ENCODE assay signal across 13 mouse cellular contexts in genomic region chr1:180274725-180275308, GRCm38 (mm10). TPM values are rescaled to one million over a fixed set of nuclear protein-coding genes. Genes with fewer than 3 reads are reported as not detected.
A peak's percentile ranks its signal among the peaks of the same experiment; 100 is the strongest.
DNase-seq lines count a peak whose midpoint lies in the region; ATAC-seq and TF ChIP-seq lines count a peak whose summit lies in the region.
"Had no signal": no experiment of that assay in that cellular context is flagged by ENCODE, and none has a peak within 500 bp of the region (broad histone marks: within the 10 kb centered on the region; RNA-seq: fewer than 3 reads in every experiment).

No protein-coding gene starts in this region.

- ATAC-seq in kidney, embryonic 14.5 days (ENCODE audit: low FRiP score, low TSS enrichment), result no peak
- peak; percentile 87 for ATAC-seq in limb, embryonic 13.5 days (ENCODE audit: low FRiP score, low read depth)
- no peak for ATAC-seq in CD4-positive, CD25-positive, alpha-beta regulatory T cell, adult 4 months

- peaks cover 4% of the 10 kb centered on the region; the same call in 1 of the 2 replicates for H3K4me1 ChIP-seq in kidney, adult 2 months (ENCODE audit: control insufficient read depth, insufficient read depth, low read length)
- H3K4me1 ChIP-seq in kidney, embryonic 14.5 days (ENCODE audit: control insufficient read depth, insufficient read depth, low read length), result no peaks in the 10 kb centered on the region
- peaks cover 25% of the 10 kb centered on the region for H3K4me1 ChIP-seq in brown adipose tissue, adult 24 weeks (ENCODE audit: control insufficient read depth, insufficient read depth, insufficient read length, low read length)
- peaks cover 16% of the 10 kb centered on the region for H3K4me1 ChIP-seq in limb, embryonic 13.5 days

- H3K4me2 ChIP-seq in kidney, embryonic 14.5 days (replicated peaks; ENCODE audit: low read depth, low read length), result no peak overlapping the region
- H3K4me2 ChIP-seq in limb, embryonic 13.5 days (replicated peaks), result no peak overlapping the region
- H3K4me2 ChIP-seq: hindbrain, embryonic 15.5 days; lung, embryonic 14.5 days had no signal

- 71% methylated on average over 10 of the region's 10 CpGs for WGBS in kidney, adult 2 months
- 81% methylated on average over 10 of the region's 10 CpGs for WGBS in kidney, embryonic 14.5 days
- WGBS in limb, embryonic 13.5 days, result 57% methylated on average over 10 of the region's 10 CpGs

- H3K27ac ChIP-seq in kidney, adult 2 months (ENCODE audit: insufficient read depth, low read depth, low read length), result no peak overlapping the region
- no peak overlapping the region for H3K27ac ChIP-seq in kidney, embryonic 14.5 days (ENCODE audit: low read depth, low read length)
- H3K27ac ChIP-seq in brown adipose tissue, adult 24 weeks (replicated peaks; ENCODE audit: low read depth, low read length), result peak overlapping the region; percentile 31
- H3K27ac ChIP-seq in limb, embryonic 13.5 days, result peak overlapping the region; percentile 7; the same call in 1 of the 2 replicates
- H3K27ac ChIP-seq: hindbrain, embryonic 15.5 days had no signal

- TF ChIP-seq CTCF in kidney, adult 2 months (conservative IDR thresholded peaks at IDR 0.05; ENCODE audit: insufficient read depth, insufficient read length, low read depth, low read length), result no peak

- no peak overlapping the region for H3K4me3 ChIP-seq in kidney, adult 2 months (ENCODE audit: insufficient read depth, low read depth, low read length)
- no peak overlapping the region for H3K4me3 ChIP-seq in kidney, embryonic 14.5 days (ENCODE audit: low read length)
- H3K4me3 ChIP-seq in brown adipose tissue, adult 24 weeks (ENCODE audit: insufficient read depth, low read depth, low read length), result no peak overlapping the region
- H3K4me3 ChIP-seq in limb, embryonic 13.5 days, result no peak overlapping the region
- H3K4me3 ChIP-seq: hindbrain, embryonic 15.5 days had no signal

- H3K27me3 ChIP-seq in kidney, adult 2 months (replicated peaks; ENCODE audit: control insufficient read depth, insufficient read depth, low read length), result no peaks in the 10 kb centered on the region
- no peaks in the 10 kb centered on the region for H3K27me3 ChIP-seq in kidney, embryonic 14.5 days (ENCODE audit: control insufficient read depth, insufficient read depth, low read length)
- no peaks in the 10 kb centered on the region for H3K27me3 ChIP-seq in limb, embryonic 13.5 days
- H3K27me3 ChIP-seq: hindbrain, embryonic 15.5 days had no signal

- no peak for TF ChIP-seq POLR2A in kidney, adult 2 months (IDR thresholded peaks at IDR 0.05; ENCODE audit: low read depth, low read length)

- H3K9ac ChIP-seq in kidney, embryonic 14.5 days (ENCODE audit: low read depth, low read length), result no peak overlapping the region
- H3K9ac ChIP-seq in limb, embryonic 13.5 days, result no peak overlapping the region
- H3K9ac ChIP-seq: hindbrain, embryonic 15.5 days; lung, embryonic 14.5 days had no signal

- H3K9me3 ChIP-seq in kidney, embryonic 14.5 days (ENCODE audit: control insufficient read depth, low read length), result peaks cover 3% of the 10 kb centered on the region; the same call in 1 of the 2 replicates
- H3K9me3 ChIP-seq in limb, embryonic 13.5 days, result no peaks in the 10 kb centered on the region
- H3K9me3 ChIP-seq: hindbrain, embryonic 15.5 days had no signal

- DNase-seq in kidney, adult 2 months, result peak; percentile 45
- DNase-seq in cerebellum, postnatal 14 days, result peak; percentile 82
- no peak for DNase-seq in ovary, postnatal 10 days (ENCODE audit: low spot score)
- DNase-seq in adipocyte (ENCODE audit: low spot score), result no peak
- DNase-seq: adrenal gland, adult 2 months; lung, embryonic 14.5 days; right cerebral cortex, postnatal 14 days; thymus, postnatal 14 days had no signal

- H3K36me3 ChIP-seq in kidney, adult 2 months (ENCODE audit: control insufficient read depth, insufficient read depth, low read length), result no peaks in the 10 kb centered on the region
- no peaks in the 10 kb centered on the region for H3K36me3 ChIP-seq in kidney, embryonic 14.5 days (ENCODE audit: control insufficient read depth, insufficient read depth, low read length)
- H3K36me3 ChIP-seq in limb, embryonic 13.5 days, result no peaks in the 10 kb centered on the region
- H3K36me3 ChIP-seq: hindbrain, embryonic 15.5 days had no signal

RNA-seq across cellular contexts. Expression of gene Psen2, which starts 11.6 kb away (rescaled TPM):
- 41.3 and 44.6 TPM in 2 replicates for polyA plus RNA-seq in kidney, adult 2 months (2012; rRNA removed)
- polyA plus RNA-seq in kidney, embryonic 14.5 days (2014; fragmentation: Nextera tagmentation; extraction: Ambion mirVana), result 15.4 and 17.1 TPM in 2 replicates
- polyA plus RNA-seq in brown adipose tissue, adult 24 weeks (2012; ENCODE audit: insufficient read depth, insufficient read length, missing spikeins), result 11.6 and 17.9 TPM in 2 replicates
- 14.5 and 14.9 TPM in 2 replicates for polyA plus RNA-seq in limb, embryonic 13.5 days (2015; fragmentation: Nextera tagmentation; extraction: Ambion mirVana)
- 100 to 1,000 TPM; 130 to 142 TPM for polyA plus RNA-seq in CD4-positive, CD25-positive, alpha-beta regulatory T cell, adult 4 months (2017; shearing (Covaris generic))

RNA-seq across cellular contexts. Expression of gene Itpkb, which starts 55.5 kb away (rescaled TPM):
- 14.1 and 14.9 TPM in 2 replicates for polyA plus RNA-seq in kidney, adult 2 months (2012; rRNA removed)
- 7.3 and 7.7 TPM in 2 replicates for polyA plus RNA-seq in kidney, embryonic 14.5 days (2014; fragmentation: Nextera tagmentation; extraction: Ambion mirVana)
- polyA plus RNA-seq in brown adipose tissue, adult 24 weeks (2012; ENCODE audit: insufficient read depth, insufficient read length, missing spikeins), result 15.8 and 21.6 TPM in 2 replicates
- 9.5 and 10.1 TPM in 2 replicates for polyA plus RNA-seq in limb, embryonic 13.5 days (2015; fragmentation: Nextera tagmentation; extraction: Ambion mirVana)
- 10 to 100 TPM; 54.6 to 56.7 TPM for polyA plus RNA-seq in CD4-positive, CD25-positive, alpha-beta regulatory T cell, adult 4 months (2017; shearing (Covaris generic))

Comparison
In these comparisons a context has a peak if more than half of its experiments do, and no peak if none do; other contexts are left out.
1. DNase-seq: peak in kidney, adult 2 months (single experiment) and cerebellum, postnatal 14 days (2 of 2); none in ovary, postnatal 10 days (single experiment) and adipocyte (single experiment).
2. H3K27ac ChIP-seq: peak in brown adipose tissue, adult 24 weeks (single experiment) and limb, embryonic 13.5 days (single experiment); none in kidney, adult 2 months (single experiment) and kidney, embryonic 14.5 days (single experiment).